Mouse (Mus musculus) kidney, postnatal 25 days (tissue): ENCODE measurements at regions not wholly inside any gene's neighbourhood (a gene's known extent, or its start where the extent isn't known, plus 50 kb on each side); places are given as distances from the start of the nearest gene placed in this dataset.

Source experiments
- DNase-seq, 2 experiments: peaks; one replicate each; pipeline ENCODE4 v3.0.0; 2021; ENCODE audit warnings: mixed read lengths in 2 of 2

- no peak for DNase-seq
These were observed 67.0 kb upstream of the Thbs1 start for GRCm38 (mm10) chr2:118044666-118045065.

DNA sequence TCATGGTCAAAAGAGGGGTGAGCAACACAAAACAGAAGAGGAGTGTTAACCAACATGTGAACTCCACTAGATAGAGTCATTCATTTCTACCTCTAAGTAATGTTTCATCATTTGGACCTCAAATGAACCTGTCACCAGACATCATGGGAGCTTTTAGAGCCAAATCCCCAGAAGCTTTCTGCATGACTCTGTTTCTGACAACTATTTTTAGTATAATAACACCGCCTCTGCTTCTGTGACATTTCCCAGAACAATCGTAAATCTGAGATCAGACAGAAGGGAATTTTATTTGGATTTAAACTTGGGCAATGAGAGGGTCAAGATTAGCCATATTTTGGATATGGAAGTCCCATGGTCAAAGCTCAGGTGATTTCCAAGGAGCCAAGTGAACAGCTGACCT is 61.4 kb upstream of the Thbs1 start:
- DNase-seq: no peak

DNA sequence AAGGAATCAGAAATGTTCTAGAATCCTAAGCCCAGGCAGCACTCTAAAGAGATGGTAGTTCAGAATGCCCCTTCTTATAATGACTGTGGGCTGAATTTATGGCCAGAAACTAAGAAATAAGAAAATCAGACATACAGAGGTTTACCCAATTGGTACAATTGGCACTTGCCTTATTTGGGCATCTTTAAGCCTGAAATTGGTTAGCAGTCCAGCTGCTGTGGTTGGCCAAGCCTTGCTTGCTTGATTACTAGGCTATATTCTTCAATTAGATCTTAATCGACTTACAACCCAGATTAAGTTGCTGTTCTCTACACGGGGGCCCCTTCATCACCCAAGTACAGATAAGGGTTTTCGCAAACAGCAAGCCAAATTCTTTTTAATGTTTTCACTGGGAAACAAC is 60.1 kb upstream of the Thbs1 start:
- no peak for DNase-seq

- DNase-seq: no peak
These were observed 58.2 kb upstream of the Thbs1 start for GRCm38 (mm10) chr2:118053512-118053911.

DNA sequence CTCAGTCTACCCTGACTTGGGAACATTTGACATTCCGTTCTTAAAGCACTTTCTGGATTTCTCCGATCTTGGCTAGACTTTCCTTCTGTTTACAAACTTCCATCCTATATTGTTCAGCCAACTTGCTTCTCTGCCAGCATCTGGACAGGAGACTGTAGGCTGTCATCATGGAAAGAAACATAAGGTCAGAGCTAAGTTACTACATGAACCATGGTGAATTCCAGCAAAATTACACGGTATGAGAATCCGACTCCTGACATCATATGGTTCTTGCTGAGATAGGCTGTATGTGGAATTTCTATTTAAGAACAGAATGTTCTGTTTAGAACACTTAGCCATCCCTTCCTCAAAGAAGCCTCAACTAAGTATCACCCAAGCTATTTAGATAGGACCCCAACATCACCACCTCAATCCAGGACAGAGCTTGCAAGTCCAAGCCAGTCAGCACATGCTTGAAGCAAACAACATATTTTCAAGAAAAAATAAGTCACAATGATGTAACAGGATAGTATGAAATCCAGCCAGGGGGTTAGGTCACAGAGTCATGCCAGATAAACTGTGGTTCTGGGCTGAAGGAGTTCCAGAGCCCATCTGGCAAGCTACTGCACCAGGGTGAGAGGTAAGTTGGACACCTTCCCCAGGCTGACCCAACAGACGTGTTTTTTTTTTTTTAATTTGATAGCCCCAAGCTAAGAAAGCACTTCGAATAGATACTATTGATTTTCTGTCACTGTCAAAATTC is 52.9 kb upstream of the Thbs1 start:
- DNase-seq: no peak

DNA sequence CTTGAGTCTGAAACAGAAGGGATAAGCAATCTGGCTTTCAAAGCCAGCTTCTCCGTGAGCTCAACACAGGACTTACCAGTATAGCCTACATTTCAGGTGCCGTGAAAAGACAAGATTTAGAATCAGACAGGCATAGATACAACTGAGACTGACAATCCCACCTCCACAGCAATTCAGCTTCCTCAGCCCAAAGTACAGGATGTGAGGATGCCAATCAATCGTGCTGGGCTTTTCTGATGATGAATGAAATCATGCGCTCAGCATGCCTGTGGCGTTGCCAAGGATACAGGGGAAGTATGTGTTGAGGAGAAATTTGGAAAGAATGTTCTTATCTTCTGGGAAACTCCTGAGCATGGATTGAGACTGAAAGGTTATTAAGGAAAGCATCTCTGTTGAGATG is 50.4 kb upstream of the Thbs1 start:
- DNase-seq: no peak
